Mouse (Mus musculus) C2C12 (cell line): ENCODE results near the gene Ube2z. TPM values are rescaled to one million over a fixed set of nuclear protein-coding genes. Genes with fewer than 3 reads are reported as not detected.
"Not testable (repeated sequence)": the region's sequence is repeated elsewhere in the genome, so short reads cannot be mapped to it uniquely, and the experiment has no call there.

ENCODE experiments used
- H3K27me3 ChIP-seq: one replicate; pipeline ENCODE4 v1.6.1; 2011; ENCODE audit not compliant: control insufficient read depth, insufficient read depth, insufficient read length
- H3K36me3 ChIP-seq: one replicate; pipeline ENCODE4 v1.6.1; 2011; ENCODE audit not compliant: control insufficient read depth, insufficient read depth
- H3K4me3 ChIP-seq: one replicate; pipeline ENCODE4 v1.5.1; 2011; ENCODE audit warnings: mild to moderate bottlenecking, control low read depth; ENCODE audit not compliant: poor library complexity, insufficient read depth, severe bottlenecking
- H3K79me2 ChIP-seq: one replicate; pipeline ENCODE4 v1.6.1; 2011; ENCODE audit not compliant: control insufficient read depth, insufficient read depth
- H3K79me3 ChIP-seq: one replicate; pipeline ENCODE4 v1.6.1; 2011; ENCODE audit warnings: low read depth, control low read depth
- H3ac ChIP-seq: one replicate; pipeline ENCODE3; 2011; ENCODE audit warnings: low read depth; ENCODE audit not compliant: control insufficient read depth, insufficient read length
- CEBPB ChIP-seq: IDR thresholded peaks from one replicate; pipeline ENCODE4 v1.6.1; 2011; ENCODE audit warnings: low read depth, mild to moderate bottlenecking, control low read depth, moderate library complexity
- CTCF ChIP-seq: IDR thresholded peaks from one replicate; pipeline ENCODE4 v1.5.1; 2011; ENCODE audit not compliant: control insufficient read depth, insufficient read depth, insufficient read length
- FOSL1 ChIP-seq: IDR thresholded peaks from one replicate; pipeline ENCODE4 v1.8.0; 2011; ENCODE audit warnings: mild to moderate bottlenecking, low read length; ENCODE audit not compliant: poor library complexity, insufficient read depth, severe bottlenecking
- MAX ChIP-seq: IDR thresholded peaks from one replicate; pipeline ENCODE4 v1.6.1; 2011; ENCODE audit warnings: mild to moderate bottlenecking, control low read depth
- MYOD1 ChIP-seq: IDR thresholded peaks from one replicate; pipeline ENCODE4 v1.6.1; 2011; ENCODE audit warnings: low read depth; ENCODE audit not compliant: control insufficient read depth, insufficient read length
- MYOG ChIP-seq: IDR thresholded peaks from one replicate; pipeline ENCODE4 v1.6.1; 2011; ENCODE audit not compliant: control insufficient read depth, insufficient read length; ENCODE audit errors: extremely low read depth
- USF1 ChIP-seq: IDR thresholded peaks from one replicate; pipeline ENCODE4 v1.6.1; 2011; ENCODE audit warnings: low read depth, mild to moderate bottlenecking, control low read depth, moderate library complexity
- long read RNA-seq, 2 experiments: library from polyadenylated mRNA; unstranded; transcript quantifications; one replicate each; pipeline ENCODE4 v2.0.0; 2019 to 2020
- polyA plus RNA-seq: library from polyadenylated mRNA; unstranded; fragments of >200 nt; fragmentation: generic; extraction: Trizol; gene quantifications from one replicate; pipeline ENCODE4 v1.2.1, GENCODE M21; 2012; ENCODE audit warnings: missing spikeins

The Ube2z gene
- 73.0 TPM for polyA plus RNA-seq
- long read RNA-seq, experiment 1, partial matches to known transcripts, result 3 of 33 reads
- long read RNA-seq, experiment 1, other reads (novel, unspliced or antisense), result 29 of 33 reads
- long read RNA-seq, experiment 2, transcript Ube2z-201 (7 exons, 3,997 nt), result major isoform, 110 of 148 reads
- long read RNA-seq, experiment 2, partial matches to known transcripts, result 19 of 148 reads
- long read RNA-seq, experiment 2, other reads (novel, unspliced or antisense), result 19 of 148 reads

- TF ChIP-seq CTCF, result peak; percentile 36
- TF ChIP-seq CEBPB, result no peak
- peak within 1 kb of the TSS; percentile 99 for H3ac ChIP-seq
- H3K36me3 ChIP-seq, result peaks cover 40% of the 10 kb centered on the region
- peaks cover 47% of the 10 kb centered on the region for H3K79me2 ChIP-seq
- H3K4me3 ChIP-seq, result peak within 1 kb of the TSS; percentile 88
- peaks cover 43% of the 10 kb centered on the region for H3K79me3 ChIP-seq
- H3K27me3 ChIP-seq, result no peaks in the 10 kb centered on the region
Observed at GRCm38 (mm10) chr11:96065215-96065911, at the start of gene Ube2z. Ube2z (minus strand) TSS chr11:96065388.

GRCm38 (mm10) chr11:96114077-96114476 is 48.9 kb upstream of the Ube2z start:
- TF ChIP-seq USF1, result no peak
- no peak for TF ChIP-seq CTCF
- no peak for TF ChIP-seq MYOD1
- no peak for TF ChIP-seq FOSL1
- no peak for TF ChIP-seq MYOG
- no peak for TF ChIP-seq MAX
- no peak for TF ChIP-seq CEBPB
- Histone ChIP-seq H3K4me3 (no peak overlapping the region), H3ac (no peak overlapping the region), H3K36me3 (no peaks in the 10 kb centered on the region), H3K27me3 (no peaks in the 10 kb centered on the region), H3K79me3 (no peaks in the 10 kb centered on the region), H3K79me2 (no peaks in the 10 kb centered on the region)

- Histone ChIP-seq H3K79me2 (no peaks in the 10 kb centered on the region), H3K27me3 (no peaks in the 10 kb centered on the region), H3K79me3 (no peaks in the 10 kb centered on the region), H3K36me3 (no peaks in the 10 kb centered on the region), H3ac (no peak within 1 kb of the TSS), H3K4me3 (no peak within 1 kb of the TSS)
- TF ChIP-seq MYOD1 (no peak), MYOG (no peak), FOSL1 (no peak), USF1 (no peak), CEBPB (no peak), MAX (no peak), CTCF (no peak)
Observed at GRCm38 (mm10) chr11:96111751-96112150, 46.6 kb upstream of the Ube2z start, which contains the start of gene Calcoco2. Calcoco2 (minus strand) TSS chr11:96111964.

GRCm38 (mm10) chr11:96110950-96111349 is 45.8 kb upstream of the Ube2z start:
- H3K79me3 ChIP-seq, H3K79me2 ChIP-seq, H3K4me3 ChIP-seq, H3K27me3 ChIP-seq, H3K36me3 ChIP-seq, H3ac ChIP-seq: not testable (repeated sequence)

- Histone ChIP-seq H3K4me3 (no peak overlapping the region), H3K27me3 (peaks cover 4% of the 10 kb centered on the region), H3K79me2 (no peaks in the 10 kb centered on the region), H3ac (no peak overlapping the region), H3K79me3 (no peaks in the 10 kb centered on the region), H3K36me3 (no peaks in the 10 kb centered on the region)
- no peak for TF ChIP-seq FOSL1
- TF ChIP-seq CTCF, result no peak
- no peak for TF ChIP-seq USF1
- TF ChIP-seq CEBPB, result no peak
- no peak for TF ChIP-seq MAX
- TF ChIP-seq MYOD1, result no peak
- TF ChIP-seq MYOG, result no peak
Observed at GRCm38 (mm10) chr11:96108376-96108775, 43.2 kb upstream of the Ube2z start.

GRCm38 (mm10) chr11:96093361-96093760 is 28.2 kb upstream of the Ube2z start:
- no peaks in the 10 kb centered on the region for H3K36me3 ChIP-seq

More at GRCm38 (mm10) chr11:96093361-96093760, 28.2 kb upstream of the Ube2z start:
- TF ChIP-seq CTCF (peak; percentile 88), MAX (no peak)
- Histone ChIP-seq H3K79me3 (no peaks in the 10 kb centered on the region), H3ac (no peak overlapping the region), H3K4me3 (no peak overlapping the region), H3K79me2 (no peaks in the 10 kb centered on the region), H3K27me3 (peaks cover 13% of the 10 kb centered on the region)
